Mouse (Mus musculus) layer of hippocampus, adult 2 months (tissue): Measurements from ENCODE around the gene Trim69. TPM values are rescaled to one million over a fixed set of nuclear protein-coding genes. Genes with fewer than 3 reads are reported as not detected.
A peak's percentile ranks its signal among the peaks of the same experiment; 100 is the strongest.

Source experiments
- DNase-seq, 2 experiments: peaks; one replicate each; pipeline ENCODE4 v3.0.0; 2022; ENCODE audit warnings: low spot score in 2 of 2
- H3K27ac ChIP-seq: fragments of 200-600 bp; 2 replicates; pipeline ENCODE4 v1.8.1; 2022
- H3K4me3 ChIP-seq: fragments of 200-600 bp; 2 replicates; pipeline ENCODE4 v1.8.1; 2022; ENCODE audit warnings: mild to moderate bottlenecking
- CTCF ChIP-seq: fragments of 200-600 bp; conservative IDR thresholded peaks from 2 replicates; pipeline ENCODE4 v1.8.1; 2022; ENCODE audit warnings: antibody characterized with exemption, mild to moderate bottlenecking, moderate library complexity
- total RNA-seq, 2 experiments: library from RNA; stranded (reverse); gene quantifications; 2 replicates each; pipeline ENCODE4 v1.2.3; 2021

The Trim69 gene
- total RNA-seq, 2 experiments from 2014 or later: not detected

DNA sequence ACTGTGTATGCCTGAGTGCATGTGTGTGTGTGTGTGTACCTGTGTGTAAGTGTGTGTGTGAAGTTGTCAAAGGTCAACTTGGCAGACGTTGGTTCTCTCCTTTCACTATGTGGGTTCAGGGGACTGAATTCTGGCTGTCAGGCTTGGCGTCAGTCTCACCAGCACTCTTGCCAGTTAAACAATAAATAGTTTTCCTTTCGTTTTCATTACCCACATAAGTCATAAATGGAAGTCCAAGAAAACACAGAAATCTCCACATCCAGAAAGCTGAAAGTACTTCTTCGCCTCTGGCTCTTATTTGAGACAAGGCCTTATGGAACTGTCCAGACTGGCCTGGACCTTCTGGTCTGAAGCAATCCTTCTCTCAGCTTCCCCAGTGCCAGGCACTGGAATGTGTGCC is 14.7 kb upstream of the Trim69 start:
- DNase-seq: no peak
- Histone ChIP-seq H3K27ac (no peak overlapping the region), H3K4me3 (no peak overlapping the region)
- no peak for TF ChIP-seq CTCF

DNA sequence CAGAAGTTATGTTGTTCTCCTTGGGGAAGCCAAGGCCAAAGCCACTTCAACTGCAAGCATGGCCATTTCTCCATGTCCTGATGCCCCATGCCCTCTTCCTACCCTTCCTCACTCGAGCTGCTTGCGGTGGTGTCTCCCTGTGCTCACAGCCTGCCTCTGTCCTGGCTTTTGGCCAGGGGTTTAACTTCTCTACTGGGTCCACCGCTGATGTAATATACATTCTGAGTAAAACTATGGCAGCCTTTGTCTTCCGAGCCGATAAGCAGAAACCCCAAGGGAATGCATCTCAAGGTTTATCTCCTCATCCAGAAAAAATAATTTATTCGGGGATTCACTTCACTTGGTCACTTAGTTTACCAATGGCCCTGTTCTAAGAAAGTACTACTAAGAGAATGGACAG is 13.8 kb upstream of the Trim69 start:
- no peak for TF ChIP-seq CTCF
- no peak overlapping the region for H3K4me3 ChIP-seq
- peak overlapping the region; percentile 49 for H3K27ac ChIP-seq
- DNase-seq: no peak

DNA sequence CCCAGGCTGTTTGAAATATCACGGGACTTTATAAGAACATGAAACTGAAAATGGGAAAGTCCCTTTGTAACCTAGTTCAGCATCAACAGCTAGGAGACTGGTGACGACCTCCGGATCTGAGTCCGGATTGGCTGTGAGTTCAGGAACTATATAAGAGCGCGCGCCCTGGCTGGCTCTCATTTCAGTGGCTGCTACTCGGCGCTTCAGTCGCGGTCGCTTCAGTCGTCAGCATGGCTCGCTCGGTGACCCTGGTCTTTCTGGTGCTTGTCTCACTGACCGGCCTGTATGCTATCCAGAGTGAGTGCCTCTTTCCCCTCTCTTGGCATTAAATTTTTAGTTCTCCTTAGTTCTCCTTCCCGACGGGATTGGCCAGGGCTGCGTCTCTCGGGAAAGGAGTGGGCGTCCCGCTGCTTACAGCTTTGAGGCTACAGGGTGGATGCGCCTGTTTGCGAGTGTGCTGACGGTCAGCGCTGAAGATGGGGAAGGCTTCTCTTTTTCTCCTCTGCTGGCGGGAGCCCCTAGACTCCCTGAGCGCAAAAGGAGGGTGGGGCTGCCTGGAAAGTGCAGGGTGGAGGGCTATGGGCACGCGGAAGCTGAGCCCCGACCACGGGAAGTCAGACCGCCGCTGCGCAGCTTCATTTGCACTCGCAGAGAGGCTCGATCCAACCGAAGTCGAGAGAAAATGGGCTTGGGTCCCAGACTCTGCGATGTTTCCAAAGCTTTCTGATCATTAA is 12.8 kb upstream of the Trim69 start, which contains the start of gene B2m:
Gene B2m (plus strand): TSS at position 179 of the 734 bp plus-strand sequence.
- DNase-seq: peak; percentile 90 to 92
- TF ChIP-seq CTCF: no peak
- peak within 1 kb of the TSS; percentile 86 for H3K27ac ChIP-seq
- H3K4me3 ChIP-seq: peak within 1 kb of the TSS; percentile 91

DNA sequence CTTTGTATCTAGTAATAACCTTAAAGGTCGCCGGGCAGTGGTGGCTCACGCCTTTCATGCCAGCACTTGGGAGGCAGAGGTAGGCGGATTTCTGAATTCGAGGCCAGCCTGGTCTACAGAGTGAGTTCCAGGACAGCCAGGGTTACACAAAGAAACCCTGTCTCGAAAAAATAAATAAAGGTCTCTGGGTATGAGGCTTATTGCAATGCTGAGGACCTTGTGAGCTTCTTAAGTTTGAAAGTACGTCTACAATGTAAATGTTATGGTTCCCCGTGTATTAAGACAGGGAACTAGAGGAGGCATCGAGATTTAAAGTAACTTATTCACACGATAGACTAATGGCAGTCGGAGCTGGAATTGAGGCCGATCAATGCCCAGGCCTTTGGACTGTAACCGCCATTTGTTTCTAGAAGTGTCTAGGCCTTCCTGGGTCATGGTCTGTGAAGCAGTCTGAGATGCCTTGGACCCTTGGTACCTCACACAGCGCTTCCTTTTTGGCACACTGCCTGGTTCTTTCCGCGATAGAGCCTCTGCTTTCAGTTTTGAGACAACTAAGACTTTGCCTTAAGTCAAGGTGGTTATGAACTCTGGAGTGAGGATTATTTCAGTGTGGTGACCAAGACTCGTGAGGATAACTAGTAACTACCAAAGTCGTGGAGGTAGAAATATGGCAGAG is 12.1 kb upstream of the Trim69 start:
- Histone ChIP-seq H3K27ac (peak overlapping the region; percentile 86), H3K4me3 (peak overlapping the region; percentile 91)
- TF ChIP-seq CTCF: no peak
- peak in 1 of 2 experiments; percentile 22 for DNase-seq

DNA sequence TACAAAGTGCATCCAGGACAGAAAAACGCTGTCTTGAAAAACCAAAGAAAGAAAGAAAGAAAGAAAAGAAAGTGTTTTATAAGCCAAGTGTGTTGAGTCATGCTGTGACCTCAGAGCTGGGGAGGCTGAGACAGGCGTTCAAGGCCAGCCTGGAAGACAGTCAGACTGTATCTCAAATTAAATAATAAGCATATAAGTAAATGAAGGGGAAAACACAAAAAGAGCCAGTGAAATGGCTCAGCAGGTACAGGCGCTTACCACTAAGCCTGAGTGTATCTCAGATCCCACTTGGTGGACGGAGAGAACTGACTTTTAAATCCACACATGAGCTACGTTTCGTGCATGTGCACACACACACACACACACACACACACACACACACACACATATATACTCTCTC is 11.2 kb upstream of the Trim69 start:
- Histone ChIP-seq H3K4me3 (no peak overlapping the region), H3K27ac (no peak overlapping the region)
- DNase-seq: no peak
- TF ChIP-seq CTCF: no peak

DNA sequence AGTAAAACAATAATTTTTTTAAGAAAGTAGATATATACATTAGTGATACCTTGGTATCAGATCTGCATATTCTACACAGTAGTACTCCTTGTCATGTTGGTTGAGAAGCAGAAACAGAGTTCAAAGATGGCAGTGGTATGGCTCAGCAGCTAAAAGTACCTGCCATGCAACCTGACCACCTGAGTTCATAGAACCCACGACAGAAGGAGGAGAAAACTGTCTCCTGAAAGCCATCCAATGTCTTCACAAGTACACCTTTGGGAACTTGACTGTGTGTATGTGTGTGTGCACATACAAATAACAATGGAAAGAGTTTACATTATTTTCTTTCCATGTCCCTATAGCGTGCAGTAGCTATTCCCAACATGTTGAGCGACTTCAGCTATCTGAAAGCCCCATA is 10.8 kb upstream of the Trim69 start:
- H3K27ac ChIP-seq: no peak overlapping the region
- no peak for DNase-seq
- no peak overlapping the region for H3K4me3 ChIP-seq
- TF ChIP-seq CTCF: no peak

DNA sequence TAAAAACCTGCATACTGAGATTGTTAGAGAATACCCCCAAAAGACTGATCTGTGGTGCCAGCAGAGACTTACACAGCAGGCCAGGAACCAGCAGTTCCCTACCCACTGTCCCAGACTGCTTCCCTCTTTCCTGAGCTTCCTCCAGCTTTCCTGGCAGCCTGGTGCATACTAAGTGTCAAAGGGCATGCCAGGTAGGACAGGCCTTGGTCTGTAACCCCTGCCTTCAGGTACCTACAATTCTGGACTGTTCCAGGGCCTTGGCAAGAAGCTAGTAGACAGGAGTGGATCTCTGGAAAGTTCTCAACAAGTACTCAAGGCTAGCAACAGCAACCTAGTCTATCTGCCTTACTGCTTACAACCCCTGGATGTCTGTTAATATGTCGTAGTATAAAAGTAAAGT is 9.3 kb upstream of the Trim69 start:
- no peak for DNase-seq
- no peak overlapping the region for H3K27ac ChIP-seq
- TF ChIP-seq CTCF: no peak
- no peak overlapping the region for H3K4me3 ChIP-seq

DNA sequence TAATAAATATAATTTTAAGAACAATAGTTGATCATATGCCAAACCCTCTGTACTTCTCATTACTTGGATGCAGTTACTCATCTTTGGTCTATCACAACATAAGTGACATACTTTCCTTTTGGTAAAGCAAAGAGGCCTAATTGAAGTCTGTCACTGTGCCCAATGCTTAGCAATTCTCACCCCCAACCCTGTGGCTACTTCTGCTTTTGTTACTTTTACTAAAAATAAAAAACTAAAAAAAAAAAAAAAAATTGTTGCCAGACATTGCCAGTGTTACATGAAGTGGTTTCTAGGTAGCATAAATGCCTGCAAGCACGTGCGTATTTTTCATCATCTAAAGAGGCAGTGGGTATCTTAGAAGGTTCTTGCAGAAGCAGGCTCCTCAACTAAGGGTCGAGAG is 7.7 kb upstream of the Trim69 start:
- no peak for DNase-seq
- TF ChIP-seq CTCF: no peak
- H3K4me3 ChIP-seq: no peak overlapping the region
- H3K27ac ChIP-seq: no peak overlapping the region

DNA sequence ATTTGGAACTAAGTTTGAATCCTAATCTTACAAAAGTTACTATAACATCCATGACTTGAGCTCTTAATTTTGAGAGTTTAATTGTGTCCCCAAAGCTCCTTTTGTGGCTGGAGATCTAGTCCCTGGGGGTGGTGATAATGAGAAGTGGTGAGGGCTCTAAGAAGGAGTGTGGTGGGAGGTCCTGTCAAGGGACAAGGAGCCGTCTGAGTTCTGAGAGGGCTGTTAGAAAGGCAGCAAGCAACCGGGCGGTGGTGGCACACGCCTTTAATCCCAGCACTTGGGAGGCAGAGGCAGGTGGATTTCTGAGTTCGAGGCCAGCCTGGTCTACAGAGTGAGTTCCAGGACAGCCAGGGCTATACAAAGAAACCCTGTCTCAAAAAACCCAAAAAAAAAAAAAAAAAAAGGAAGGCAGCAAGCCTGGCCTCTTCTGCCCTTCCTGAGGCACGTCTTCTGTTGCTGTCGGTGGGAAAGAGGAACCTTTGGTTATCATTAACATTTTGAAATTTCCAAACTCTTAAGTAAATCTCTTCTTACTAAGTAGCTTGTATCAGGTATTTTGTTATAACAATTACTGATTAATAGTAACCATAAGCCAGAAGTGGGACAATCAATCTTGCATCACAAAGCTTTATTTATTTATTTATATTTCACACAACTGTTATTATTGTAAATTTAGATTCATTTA is 6.7 kb upstream of the Trim69 start:
- no peak for TF ChIP-seq CTCF

DNA sequence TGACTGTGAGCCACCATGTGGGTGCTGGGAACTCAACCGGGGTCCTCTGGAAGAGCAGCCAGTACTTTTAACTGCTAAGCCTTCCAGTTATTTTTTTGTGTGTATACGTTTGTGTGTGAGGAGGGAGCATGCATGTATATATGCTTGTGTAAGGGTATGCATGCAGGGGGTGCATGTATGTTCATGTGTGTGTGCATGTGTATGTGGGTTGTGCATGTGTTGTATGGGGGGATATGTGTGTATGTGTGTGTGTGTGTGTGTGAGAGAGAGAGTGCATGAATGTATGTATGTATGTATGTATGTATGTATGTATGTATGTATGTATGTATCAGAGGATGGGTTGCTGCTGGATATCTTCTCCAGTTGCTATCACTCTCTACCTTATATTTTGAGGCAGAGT is 6.0 kb upstream of the Trim69 start:
- no peak for DNase-seq
- no peak for TF ChIP-seq CTCF
- Histone ChIP-seq H3K4me3 (no peak overlapping the region), H3K27ac (no peak overlapping the region)

More for the DNA sequence above, 6.7 kb upstream of the Trim69 start:
- no peak overlapping the region for H3K27ac ChIP-seq
- H3K4me3 ChIP-seq: no peak overlapping the region
- no peak for DNase-seq

DNA sequence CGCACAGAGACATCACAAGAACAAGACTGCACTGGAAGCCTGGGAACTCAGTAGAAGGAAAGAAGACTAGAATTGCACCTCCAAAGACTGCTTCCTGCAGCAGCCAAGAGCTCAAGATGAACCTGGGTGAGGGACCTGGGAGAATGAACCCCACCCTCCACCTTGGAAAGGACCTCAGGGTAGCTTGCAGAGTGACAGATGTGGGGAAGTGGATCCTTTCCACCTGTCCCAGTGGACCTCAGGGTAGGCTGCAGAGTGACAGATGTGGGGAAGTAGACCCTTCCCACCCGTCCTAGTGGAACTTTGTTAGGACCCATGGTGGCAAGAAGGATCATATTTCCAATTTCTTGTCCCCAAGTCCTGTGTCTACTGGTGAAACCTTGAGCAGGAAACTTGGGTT is 5.2 kb upstream of the Trim69 start:
- no peak overlapping the region for H3K4me3 ChIP-seq
- no peak for DNase-seq
- no peak for TF ChIP-seq CTCF
- H3K27ac ChIP-seq: no peak overlapping the region

DNA sequence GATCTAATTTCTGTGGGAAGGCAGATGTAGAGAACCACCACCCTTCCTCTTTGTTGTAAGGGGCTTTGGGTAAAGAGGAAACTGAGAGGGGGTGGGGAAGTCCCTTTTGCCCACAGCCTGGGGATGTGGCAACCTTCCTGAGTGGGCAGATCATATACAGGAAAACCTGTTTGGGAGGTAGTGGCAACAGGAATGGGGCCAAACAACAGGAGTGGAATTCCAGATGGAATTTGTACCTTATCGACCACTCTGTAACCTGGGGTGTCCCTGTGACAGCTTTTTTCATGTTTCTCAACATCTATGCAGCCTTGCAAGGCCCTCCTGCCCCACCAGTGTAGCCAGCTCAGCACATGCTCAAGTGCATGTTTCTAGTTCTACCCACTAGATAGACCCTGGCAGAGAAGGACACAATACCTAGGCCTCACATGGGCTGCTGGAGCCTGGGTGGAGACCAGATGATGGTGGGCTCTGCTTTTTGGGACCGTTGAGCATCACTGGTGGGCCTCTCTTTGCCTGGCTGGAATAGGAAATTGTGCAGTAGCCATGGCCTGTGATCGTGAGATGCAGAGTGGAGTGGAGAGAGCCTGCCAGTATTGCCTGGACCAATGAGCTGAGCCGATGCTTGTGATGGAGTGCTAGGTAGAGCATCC is 4.3 kb upstream of the Trim69 start:
- DNase-seq: no peak
- TF ChIP-seq CTCF: no peak
- no peak overlapping the region for H3K27ac ChIP-seq
- H3K4me3 ChIP-seq: no peak overlapping the region

DNA sequence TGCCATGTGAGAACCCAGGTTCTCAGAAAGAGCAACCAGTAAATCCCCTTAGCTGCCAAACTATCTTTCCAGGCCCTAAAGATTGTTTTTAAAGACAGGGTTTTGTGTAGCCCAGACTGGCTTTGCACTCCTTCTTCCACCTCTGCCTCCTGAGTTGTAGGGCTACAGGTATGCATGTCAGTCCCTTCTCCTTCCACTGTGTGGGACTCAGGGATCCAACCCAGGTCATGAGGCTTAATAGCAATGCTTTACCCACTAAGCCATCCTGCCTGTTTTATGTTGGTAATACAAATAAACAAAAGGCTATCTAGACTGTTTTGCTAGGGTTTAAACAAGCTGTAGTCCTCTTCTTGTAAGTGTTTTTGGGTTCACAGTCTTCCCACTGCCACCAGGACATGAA is 2.9 kb upstream of the Trim69 start:
- Histone ChIP-seq H3K27ac (no peak overlapping the region), H3K4me3 (no peak overlapping the region)
- DNase-seq: no peak
- TF ChIP-seq CTCF: no peak
